Mouse (Mus musculus): ENCODE measurements around the gene St6gal1.

- TF ChIP-seq TAL1 (IDR thresholded peaks at IDR 0.05; ENCODE audit: low read length) (no peak), GATA1 (IDR thresholded peaks at IDR 0.05; ENCODE audit: low read length) (no peak)
Observed at GRCm38 (mm10) chr16:23231168-23231567, 6.6 kb downstream of the St6gal1 start.

Measured in erythroblast, embryonic 14.5 days (primary cell).